Mouse (Mus musculus) brain, embryonic 14.5 days (tissue): Measurements from ENCODE around the gene Donson.

Source experiments
- CTCF ChIP-seq: fragments of 200-500 bp; IDR thresholded peaks from 2 replicates; pipeline ENCODE4 v1.5.1; 2012; ENCODE audit warnings: inconsistent platforms, mild to moderate bottlenecking, moderate library complexity, borderline replicate concordance; ENCODE audit not compliant: insufficient read depth, insufficient read length; ENCODE audit errors: extremely low read depth
- POLR2A ChIP-seq: fragments of 200-500 bp; IDR thresholded peaks from 2 replicates; pipeline ENCODE4 v1.6.1; 2012; ENCODE audit warnings: mild to moderate bottlenecking, inconsistent platforms, borderline replicate concordance; ENCODE audit not compliant: poor library complexity, insufficient read depth, insufficient read length, severe bottlenecking; ENCODE audit errors: extremely low read depth

DNA sequence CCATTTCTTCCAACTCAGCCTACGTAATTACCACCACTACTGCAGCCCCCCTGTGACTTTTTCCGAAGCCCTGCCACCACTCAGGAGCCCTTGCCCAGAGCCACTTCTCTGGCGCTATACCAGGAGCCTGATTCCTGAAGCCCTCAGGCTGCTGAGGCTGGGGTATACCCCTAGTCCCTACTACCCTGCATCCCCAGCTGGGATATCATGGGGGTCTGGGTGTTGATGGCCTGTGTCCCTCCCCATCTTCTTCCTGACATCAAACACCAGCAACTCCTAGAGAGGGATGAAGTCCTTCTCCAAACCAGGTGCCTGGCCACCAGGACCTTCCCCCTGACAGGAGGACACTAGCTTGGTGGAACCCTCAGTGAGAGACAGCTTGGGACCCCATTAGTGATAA, 36.4 kb downstream of the Donson start:
- TF ChIP-seq CTCF: no peak
- no peak for TF ChIP-seq POLR2A
